Mouse (Mus musculus) megakaryocyte, embryonic 14.5 days (primary cell): ENCODE results near the gene Pnpla3.

Experiments used
- FLI1 ChIP-seq: IDR thresholded peaks from 2 replicates; pipeline ENCODE4 v1.6.1; 2012; ENCODE audit warnings: low read length, inconsistent platforms, mixed read lengths
- GATA1 ChIP-seq: IDR thresholded peaks from 3 replicates; pipeline ENCODE4 v1.6.1; 2012; ENCODE audit warnings: mixed read lengths, low read length, inconsistent platforms, borderline replicate concordance

GRCm38 (mm10) chr15:84231113-84231712 is 63.6 kb downstream of the Pnpla3 start:
- no peak for TF ChIP-seq FLI1
- no peak for TF ChIP-seq GATA1
